Mouse (Mus musculus) spleen, embryonic (tissue): ENCODE results near the gene 1700020N01Rik.

Experiments
- CTCF ChIA-PET: fragments of 350-600 bp; sonication (Branson Sonifier 250); formaldehyde crosslinking; loops from one replicate; lab custom pipeline; 2022; lab: Charles Lee

The 1700020N01Rik gene

DNA sequence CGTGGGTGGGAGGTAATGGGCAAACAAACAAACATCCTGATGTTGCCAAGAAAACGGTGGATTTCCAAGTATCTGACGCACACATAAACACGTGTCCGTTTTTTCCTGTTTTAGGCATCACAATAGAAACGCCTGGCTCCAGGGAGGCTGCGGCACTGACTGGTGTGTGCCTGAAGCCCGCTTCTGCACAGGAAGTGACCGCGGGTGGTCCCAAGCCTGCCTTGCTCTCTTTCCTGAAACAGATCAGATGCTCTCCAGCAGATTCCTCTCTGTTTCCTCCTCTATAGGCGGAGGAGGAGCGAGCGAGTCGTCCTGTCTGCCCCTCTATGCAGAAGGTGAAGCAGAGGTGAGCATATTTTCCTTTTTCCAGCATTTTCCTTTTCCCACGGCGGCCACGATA is 76.0 kb downstream of the 1700020N01Rik start:
- CTCF ChIA-PET: no interaction called here

GRCm38 (mm10) chr10:21669750-21670161 is 76.8 kb downstream of the 1700020N01Rik start:
- CTCF ChIA-PET: no interaction called here

DNA sequence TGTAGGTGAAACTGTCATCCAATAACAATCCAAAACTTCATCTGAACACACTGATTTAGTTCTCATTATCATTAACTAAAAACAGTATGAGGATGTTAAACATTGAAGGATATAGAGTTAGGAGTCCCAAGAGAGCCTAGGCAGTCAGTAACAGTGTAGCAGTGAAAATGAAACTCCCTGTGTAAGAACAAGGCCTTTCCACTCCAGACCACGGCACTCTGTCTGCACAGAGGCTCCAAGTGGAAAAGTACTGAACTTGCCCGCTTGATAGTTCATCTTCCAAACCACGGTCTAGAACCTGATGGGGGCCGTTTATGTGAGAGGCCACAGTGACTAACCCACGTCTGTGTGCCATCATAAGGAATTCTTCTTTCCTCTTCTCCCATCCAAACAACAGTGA is 77.2 kb downstream of the 1700020N01Rik start:
- CTCF ChIA-PET: no interaction called here
